ENCODE assay signal across 9 mouse cellular contexts in the genomic region with DNA sequence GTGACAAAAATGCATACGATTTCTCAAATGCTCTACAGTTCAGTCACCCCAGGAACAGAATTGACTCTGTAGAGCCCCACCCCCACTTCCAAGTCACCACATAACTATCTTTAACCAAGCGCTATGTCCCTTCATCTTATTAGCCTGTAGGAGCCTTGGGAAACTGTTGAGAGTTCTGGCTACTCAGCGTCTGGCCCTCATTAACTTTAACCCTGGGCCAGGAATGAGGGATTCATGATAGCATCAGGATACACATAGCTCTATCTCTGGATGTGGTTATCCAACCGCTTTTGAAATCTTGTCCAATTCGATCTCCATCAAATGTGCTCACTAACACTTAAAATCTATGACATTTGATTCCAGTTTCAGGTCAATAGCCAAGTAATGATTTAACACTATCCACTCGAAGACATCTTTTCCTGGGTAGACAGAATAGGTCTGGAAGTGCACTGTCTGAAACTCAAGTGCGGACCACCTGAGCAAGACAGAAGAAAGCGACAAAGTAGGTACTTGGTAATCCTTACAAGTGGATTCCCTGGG. TPM values are rescaled to one million over a fixed set of nuclear protein-coding genes. Genes with fewer than 3 reads are reported as not detected.
A peak's percentile ranks its signal among the peaks of the same experiment; 100 is the strongest.
DNase-seq lines count a peak whose midpoint lies in the region; ATAC-seq and TF ChIP-seq lines count a peak whose summit lies in the region.
"Had no signal": no experiment of that assay in that cellular context is flagged by ENCODE, and none has a peak within 500 bp of the region (broad histone marks: within the 10 kb centered on the region; RNA-seq: fewer than 3 reads in every experiment).

No protein-coding gene starts in this region.

- peaks cover 17% of the 10 kb centered on the region for H3K4me1 ChIP-seq in kidney, adult 2 months (ENCODE audit: control insufficient read depth, insufficient read depth, low read length)
- no peaks in the 10 kb centered on the region for H3K4me1 ChIP-seq in brown adipose tissue, adult 24 weeks (ENCODE audit: control insufficient read depth, insufficient read depth, insufficient read length, low read length)
- H3K4me1 ChIP-seq in hindbrain, embryonic 10.5 days (replicated peaks): peaks cover 58% of the 10 kb centered on the region
- H3K4me1 ChIP-seq in midbrain, embryonic 12.5 days: peaks cover 11% of the 10 kb centered on the region

- TF ChIP-seq POLR2A in kidney, adult 2 months (IDR thresholded peaks at IDR 0.05; ENCODE audit: low read depth, low read length): no peak

- peak overlapping the region; percentile 55 for H3K4me3 ChIP-seq in kidney, adult 2 months (ENCODE audit: insufficient read depth, low read depth, low read length)
- H3K4me3 ChIP-seq in brown adipose tissue, adult 24 weeks (ENCODE audit: insufficient read depth, low read depth, low read length): peak overlapping the region; percentile 73
- peak overlapping the region; percentile 80 for H3K4me3 ChIP-seq in hindbrain, embryonic 10.5 days
- peak overlapping the region; percentile 76 for H3K4me3 ChIP-seq in midbrain, embryonic 12.5 days

- H3K27ac ChIP-seq in kidney, adult 2 months (ENCODE audit: insufficient read depth, low read depth, low read length): peak overlapping the region; percentile 21
- H3K27ac ChIP-seq in brown adipose tissue, adult 24 weeks (replicated peaks; ENCODE audit: low read depth, low read length): no peak overlapping the region
- H3K27ac ChIP-seq in hindbrain, embryonic 10.5 days: no peak overlapping the region
- no peak overlapping the region for H3K27ac ChIP-seq in midbrain, embryonic 12.5 days (replicated peaks)

- peak; percentile 41 for DNase-seq in kidney, adult 2 months
- no peak for DNase-seq in kidney, postnatal 36 days
- no peak for DNase-seq in hindbrain, embryonic 10.5 days (ENCODE audit: low spot score)
- no peak for DNase-seq in urinary bladder, adult 2 months (ENCODE audit: low spot score)
- DNase-seq in frontal cortex, postnatal 25 days (ENCODE audit: low spot score in 2 of 2): no peak
- DNase-seq in frontal cortex, postnatal 14 days (ENCODE audit: low spot score in 2 of 2): no peak

- TF ChIP-seq CTCF in kidney, adult 2 months (conservative IDR thresholded peaks at IDR 0.05; ENCODE audit: insufficient read depth, insufficient read length, low read depth, low read length): no peak

- no peaks in the 10 kb centered on the region for H3K36me3 ChIP-seq in kidney, adult 2 months (ENCODE audit: control insufficient read depth, insufficient read depth, low read length)
- H3K36me3 ChIP-seq in hindbrain, embryonic 10.5 days: no peaks in the 10 kb centered on the region
- H3K36me3 ChIP-seq in midbrain, embryonic 12.5 days: no peaks in the 10 kb centered on the region

- no peaks in the 10 kb centered on the region for H3K9me3 ChIP-seq in hindbrain, embryonic 10.5 days
- no peaks in the 10 kb centered on the region for H3K9me3 ChIP-seq in midbrain, embryonic 12.5 days

- no peak for ATAC-seq in midbrain, embryonic 12.5 days (ENCODE audit: low FRiP score, low read depth)

- peak overlapping the region; percentile 80 for H3K4me2 ChIP-seq in midbrain, embryonic 12.5 days (replicated peaks)

- 51% methylated on average over 8 of the region's 8 CpGs for WGBS in kidney, adult 2 months
- 47% methylated on average over 8 of the region's 8 CpGs for WGBS in hindbrain, embryonic 10.5 days
- WGBS in midbrain, embryonic 12.5 days: 53% methylated on average over 8 of the region's 8 CpGs

- H3K9ac ChIP-seq in midbrain, embryonic 12.5 days (replicated peaks): no peak overlapping the region; the same call in 1 of the 2 replicates

- H3K27me3 ChIP-seq in kidney, adult 2 months (replicated peaks; ENCODE audit: control insufficient read depth, insufficient read depth, low read length): no peaks in the 10 kb centered on the region
- H3K27me3 ChIP-seq in hindbrain, embryonic 10.5 days (ENCODE audit: insufficient read depth, poor library complexity, severe bottlenecking): peaks cover 38% of the 10 kb centered on the region
- H3K27me3 ChIP-seq in midbrain, embryonic 12.5 days: peaks cover 43% of the 10 kb centered on the region
- H3K27me3 ChIP-seq: Patski had no signal

RNA-seq across cellular contexts. Expression of gene Slco3a1, which starts 1.4 kb away (rescaled TPM):
- polyA plus RNA-seq in kidney, adult 2 months (2012; rRNA removed): 44.9 and 58.1 TPM in 2 replicates
- polyA plus RNA-seq in brown adipose tissue, adult 24 weeks (2012; ENCODE audit: insufficient read depth, insufficient read length, missing spikeins): 2.3 TPM in 2 replicates
- polyA plus RNA-seq in hindbrain, embryonic 10.5 days (2016; fragmentation: Nextera tagmentation; extraction: Ambion mirVana): 8.7 and 10.1 TPM in 2 replicates
- polyA plus RNA-seq in midbrain, embryonic 12.5 days (2016; fragmentation: Nextera tagmentation; extraction: Ambion mirVana): 14.3 and 14.8 TPM in 2 replicates
- polyA plus RNA-seq in urinary bladder, adult 2 months (2012; rRNA removed): 29.0 and 33.7 TPM in 2 replicates
